Mouse (Mus musculus) left cerebral cortex, adult 2 months (tissue): Measurements from ENCODE around the gene Slc35c1. TPM values are rescaled to one million over a fixed set of nuclear protein-coding genes. Genes with fewer than 3 reads are reported as not detected.

Source experiments
- DNase-seq, 2 experiments: peaks; one replicate each; pipeline ENCODE4 v3.0.0; 2021 to 2022; ENCODE audit warnings: low spot score in 2 of 2, mixed read lengths in 1 of 2; ENCODE audit errors: extremely low spot score in 1 of 2
- H3K27ac ChIP-seq: fragments of 200-600 bp; 2 replicates; pipeline ENCODE4 v1.8.1; 2022
- H3K4me3 ChIP-seq: fragments of 200-600 bp; 2 replicates; pipeline ENCODE4 v1.8.1; 2022
- CTCF ChIP-seq: fragments of 200-600 bp; IDR thresholded peaks from 2 replicates; pipeline ENCODE4 v1.8.1; 2022; ENCODE audit warnings: antibody characterized with exemption, mild to moderate bottlenecking, moderate library complexity
- intact Hi-C: fragments of 180-260 bp; cut with DNase I; formaldehyde crosslinking; loops from one replicate; pipeline ENCODE4 v1.15.1; 2025
- long read RNA-seq, 2 experiments: library from polyadenylated mRNA; stranded (forward); transcript quantifications; one replicate each; pipeline ENCODE4 v2.0.0; 2021; ENCODE audit warnings: borderline mapping rate in 2 of 2
- total RNA-seq, 2 experiments: library from RNA; stranded (reverse); gene quantifications; 2 replicates each; pipeline ENCODE4 v1.2.3; 2021

Gene Slc35c1
- 10 to 100 TPM; 16.1 to 16.9 TPM for total RNA-seq
- long read RNA-seq, experiment 1, transcript Slc35c1-201 (2 exons, 3,139 nt): major isoform, 24 of 25 reads
- long read RNA-seq, experiment 1, partial matches to known transcripts: 0 of 25 reads
- long read RNA-seq, experiment 1, other reads (novel, unspliced or antisense): 0 of 25 reads
- long read RNA-seq, experiment 2, transcript Slc35c1-201 (2 exons, 3,139 nt): major isoform, 12 of 19 reads
- long read RNA-seq, experiment 2, transcript Slc35c1-202 (3 exons, 2,668 nt): minor isoform, 5 of 19 reads
- long read RNA-seq, experiment 2, partial matches to known transcripts: 0 of 19 reads
- long read RNA-seq, experiment 2, other reads (novel, unspliced or antisense): 2 of 19 reads

- intact Hi-C loops: no loop called here
- peak within 1 kb of the TSS; percentile 86 for H3K27ac ChIP-seq
- peak within 1 kb of the TSS; percentile 85 for H3K4me3 ChIP-seq
- no peak for DNase-seq
- no peak for TF ChIP-seq CTCF
Observed at GRCm38 (mm10) chr2:92459921-92460707, at the start of gene Slc35c1. Gene Slc35c1 (minus strand): TSS chr2:92460538.

- intact Hi-C loops: no loop called here
- no peak for TF ChIP-seq CTCF
- DNase-seq: no peak
- Histone ChIP-seq H3K27ac (no peak overlapping the region), H3K4me3 (no peak overlapping the region)
Observed at GRCm38 (mm10) chr2:92505291-92505690, 45.0 kb upstream of the Slc35c1 start.

GRCm38 (mm10) chr2:92503421-92503820 lies 43.1 kb upstream of the Slc35c1 start:
- no peak for DNase-seq
- Histone ChIP-seq H3K27ac (no peak overlapping the region), H3K4me3 (no peak overlapping the region)
- TF ChIP-seq CTCF: peak; percentile 22
- intact Hi-C loops: no loop called here

GRCm38 (mm10) chr2:92499701-92500322 lies 39.5 kb upstream of the Slc35c1 start:
- intact Hi-C loops: loop anchor here (10.0 kb wide), 1 partner anchor 175 kb away; no protein-coding TSS in a partner anchor
- TF ChIP-seq CTCF: no peak
- H3K4me3 ChIP-seq: no peak overlapping the region
- peak; percentile 42 to 60 for DNase-seq
- H3K27ac ChIP-seq: peak overlapping the region; percentile 24; the same call in 1 of the 2 replicates

- no peak overlapping the region for H3K4me3 ChIP-seq
- no peak overlapping the region for H3K27ac ChIP-seq
- DNase-seq: no peak
- intact Hi-C loops: loop anchor here (10.0 kb wide), 1 partner anchor 178 kb away; no protein-coding TSS in a partner anchor
- no peak for TF ChIP-seq CTCF
Observed at GRCm38 (mm10) chr2:92497112-92497511, 36.8 kb upstream of the Slc35c1 start.

- no peak overlapping the region for H3K4me3 ChIP-seq
- no peak overlapping the region for H3K27ac ChIP-seq
- intact Hi-C loops: loop anchor here (10.0 kb wide), 1 partner anchor 178 kb away; no protein-coding TSS in a partner anchor
- DNase-seq: no peak
- TF ChIP-seq CTCF: no peak
Observed at GRCm38 (mm10) chr2:92496681-92497080, 36.3 kb upstream of the Slc35c1 start.

- Histone ChIP-seq H3K4me3 (no peak overlapping the region), H3K27ac (no peak overlapping the region)
- intact Hi-C loops: loop anchor here (10.0 kb wide), 1 partner anchor 180 kb away; no protein-coding TSS in a partner anchor
Observed at GRCm38 (mm10) chr2:92494956-92495355, 34.6 kb upstream of the Slc35c1 start.

GRCm38 (mm10) chr2:92494423-92494822 lies 34.1 kb upstream of the Slc35c1 start:
- Histone ChIP-seq H3K4me3 (no peak overlapping the region), H3K27ac (no peak overlapping the region)
- DNase-seq: no peak
- no peak for TF ChIP-seq CTCF
- intact Hi-C loops: loop anchor here (10.0 kb wide), 1 partner anchor 180 kb away; no protein-coding TSS in a partner anchor

More at GRCm38 (mm10) chr2:92494956-92495355, 34.6 kb upstream of the Slc35c1 start:
- no peak for TF ChIP-seq CTCF
- no peak for DNase-seq

- H3K4me3 ChIP-seq: no peak overlapping the region
- no peak overlapping the region for H3K27ac ChIP-seq
- TF ChIP-seq CTCF: no peak
- intact Hi-C loops: loop anchor here (10.0 kb wide), 1 partner anchor 181 kb away; no protein-coding TSS in a partner anchor
- no peak for DNase-seq
Observed at GRCm38 (mm10) chr2:92493656-92494390, 33.5 kb upstream of the Slc35c1 start.

GRCm38 (mm10) chr2:92491950-92492501 lies 31.7 kb upstream of the Slc35c1 start:
- Histone ChIP-seq H3K27ac (peak overlapping the region; percentile 73), H3K4me3 (no peak overlapping the region)
- DNase-seq: no peak
- TF ChIP-seq CTCF: no peak
- intact Hi-C loops: loop anchor here (10.0 kb wide), 1 partner anchor 183 kb away; no protein-coding TSS in a partner anchor
